Mouse (Mus musculus) adrenal gland, postnatal 4 days (tissue): Measurements from ENCODE around the gene Nos3. TPM values are rescaled to one million over a fixed set of nuclear protein-coding genes. Genes with fewer than 3 reads are reported as not detected.

ENCODE experiments used
- DNase-seq, 2 experiments: peaks; one replicate each; pipeline ENCODE4 v3.0.0; 2021 to 2022; ENCODE audit warnings: low spot score in 2 of 2, mixed read lengths in 2 of 2
- total RNA-seq, 2 experiments: library from RNA; stranded (reverse); gene quantifications; 2 replicates each; pipeline ENCODE4 v1.2.3; 2021

Nos3 gene
- total RNA-seq, 2 experiments from 2014 or later, result 11.5 to 12.3 TPM

DNA sequence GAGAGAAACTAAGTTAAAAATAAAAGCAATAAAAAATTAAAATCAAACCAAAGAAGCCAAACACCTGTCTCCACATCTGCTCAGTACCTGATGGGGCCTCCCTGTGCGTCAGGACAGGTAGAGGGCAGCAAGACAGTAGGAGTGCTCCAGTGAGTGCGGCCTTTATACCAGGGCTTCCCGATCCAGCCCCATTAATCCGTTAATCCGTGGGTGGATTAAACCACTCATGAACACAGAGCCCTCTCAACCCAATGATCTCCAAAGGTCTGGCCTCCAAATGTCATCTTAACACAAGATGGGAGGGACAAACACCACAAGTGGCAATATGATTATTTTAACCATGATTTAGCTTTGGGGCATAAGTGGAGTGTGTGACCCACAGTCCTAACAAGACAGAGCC is 9.2 kb downstream of the Nos3 start:
- DNase-seq, result no peak

DNA sequence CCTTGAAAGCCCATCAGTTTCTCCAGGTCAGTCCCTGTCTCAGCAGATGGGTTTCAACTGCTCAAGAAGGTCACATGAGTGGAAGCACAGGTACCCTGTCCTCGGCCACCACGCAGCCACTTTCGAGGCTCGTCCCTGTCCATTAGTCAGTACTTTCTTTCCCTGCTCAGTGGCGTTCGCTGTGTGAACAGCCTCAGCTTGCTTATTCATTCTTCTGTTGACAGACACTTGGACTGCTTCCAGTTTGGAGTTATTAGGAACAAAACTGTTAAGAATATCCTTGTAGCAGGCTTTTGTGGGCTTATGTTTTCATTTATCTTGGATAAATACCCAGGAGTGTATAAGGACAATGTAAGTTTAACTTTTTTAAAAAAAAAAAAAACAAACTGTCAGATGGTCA is 9.6 kb downstream of the Nos3 start:
- DNase-seq, result no peak

DNA sequence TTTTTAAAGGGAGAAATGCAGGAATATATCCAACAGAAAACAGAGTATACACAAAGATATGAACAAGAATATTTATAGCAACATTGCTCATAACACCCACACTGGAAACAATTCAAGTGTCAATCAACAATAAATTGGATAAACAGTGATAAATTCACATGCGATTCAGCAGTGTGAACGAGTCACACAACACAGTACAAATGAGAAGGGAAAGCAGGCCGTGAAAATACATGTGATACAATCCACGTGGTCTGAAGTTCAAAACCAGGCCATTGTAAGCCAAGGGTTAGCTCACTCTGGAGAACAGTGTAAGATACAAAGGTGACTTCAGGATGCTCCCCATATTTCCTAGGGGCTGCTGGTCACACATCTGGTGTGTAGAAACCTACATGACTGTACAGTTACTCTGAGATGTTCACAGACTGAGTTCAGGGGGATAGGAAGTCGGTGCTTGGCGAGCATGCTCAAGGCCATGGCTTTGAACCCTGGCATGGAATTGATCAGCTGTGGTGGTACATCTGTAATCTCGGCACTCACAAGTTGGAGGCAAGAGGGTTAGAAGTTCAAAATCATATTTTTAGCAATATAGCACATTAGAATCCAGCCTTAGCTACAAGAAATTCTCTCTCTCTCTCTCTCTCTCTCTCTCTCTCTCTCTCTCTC is 10.2 kb downstream of the Nos3 start:
- no peak for DNase-seq

DNA sequence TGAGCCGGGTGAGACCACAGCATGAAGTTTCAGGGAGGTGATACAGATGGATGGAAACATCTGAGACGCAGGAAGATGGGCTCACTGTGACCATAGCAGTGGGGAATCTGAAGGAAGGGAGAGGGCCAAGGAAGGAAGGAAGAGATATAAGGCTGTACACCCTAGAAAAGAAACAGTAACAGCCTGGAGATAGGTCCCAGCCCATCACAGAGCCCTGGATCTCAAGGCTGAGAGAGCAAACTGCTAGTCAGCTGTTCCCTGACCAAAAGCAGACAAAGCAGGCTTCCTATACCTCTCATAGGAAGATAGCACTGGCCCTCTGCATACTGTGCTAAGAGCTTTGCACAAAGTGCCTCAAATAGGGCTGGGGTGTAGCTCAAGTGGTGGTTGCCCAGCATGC is 14.1 kb downstream of the Nos3 start:
- DNase-seq, result no peak

DNA sequence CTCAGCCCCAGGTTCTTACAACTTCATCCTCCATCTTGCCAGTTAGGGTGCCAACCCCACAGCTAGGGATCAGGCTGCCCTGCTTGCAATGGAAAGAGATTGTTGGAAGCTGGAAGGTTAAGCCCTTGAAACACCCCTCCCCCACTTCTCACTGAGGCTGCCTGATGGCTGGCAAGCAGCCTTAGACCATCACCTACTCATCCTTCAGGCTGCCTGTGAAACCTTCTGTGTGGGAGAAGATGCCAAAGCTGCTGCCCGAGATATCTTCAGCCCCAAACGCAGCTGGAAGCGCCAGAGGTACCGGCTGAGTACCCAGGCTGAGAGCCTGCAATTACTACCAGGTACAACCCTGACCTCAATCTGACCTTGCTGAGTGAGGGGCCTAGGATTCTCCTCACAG is 14.9 kb downstream of the Nos3 start:
- no peak for DNase-seq

DNA sequence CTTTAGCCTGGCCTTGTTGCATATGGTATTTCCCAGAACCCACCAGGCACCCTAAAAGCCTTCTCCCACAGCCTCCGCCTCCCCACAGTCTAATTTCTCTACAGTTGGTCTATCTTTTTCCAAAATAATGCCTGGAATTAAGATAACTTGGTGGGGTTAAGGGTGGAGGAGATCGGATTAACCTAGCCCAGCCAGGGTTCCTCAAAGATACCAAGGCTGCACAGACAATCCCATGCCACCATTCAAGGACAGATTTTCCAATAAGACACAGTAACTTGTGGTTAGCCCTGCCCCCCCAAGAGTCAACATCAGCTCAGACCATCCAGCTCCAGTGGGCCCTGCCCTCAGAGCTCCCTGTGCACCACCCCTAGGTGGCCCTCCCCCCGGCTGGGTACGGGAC is 15.9 kb downstream of the Nos3 start:
- DNase-seq, result no peak

DNA sequence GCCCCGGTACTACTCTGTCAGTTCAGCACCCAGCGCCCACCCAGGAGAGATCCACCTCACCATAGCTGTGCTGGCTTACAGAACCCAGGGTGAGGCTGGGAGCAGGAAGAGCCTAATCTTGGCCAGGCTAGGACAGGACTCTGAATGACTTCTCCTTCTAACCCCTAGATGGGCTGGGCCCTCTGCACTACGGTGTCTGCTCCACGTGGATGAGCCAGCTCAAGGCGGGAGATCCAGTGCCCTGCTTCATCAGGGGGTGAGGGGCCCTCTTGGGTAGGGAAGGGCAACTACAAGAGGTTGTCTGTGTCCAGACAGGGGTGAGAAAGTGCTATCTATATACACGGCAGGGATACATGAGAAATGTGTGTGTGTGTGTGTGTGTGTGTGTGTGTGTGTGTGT is 16.9 kb downstream of the Nos3 start:
- DNase-seq, result no peak

DNA sequence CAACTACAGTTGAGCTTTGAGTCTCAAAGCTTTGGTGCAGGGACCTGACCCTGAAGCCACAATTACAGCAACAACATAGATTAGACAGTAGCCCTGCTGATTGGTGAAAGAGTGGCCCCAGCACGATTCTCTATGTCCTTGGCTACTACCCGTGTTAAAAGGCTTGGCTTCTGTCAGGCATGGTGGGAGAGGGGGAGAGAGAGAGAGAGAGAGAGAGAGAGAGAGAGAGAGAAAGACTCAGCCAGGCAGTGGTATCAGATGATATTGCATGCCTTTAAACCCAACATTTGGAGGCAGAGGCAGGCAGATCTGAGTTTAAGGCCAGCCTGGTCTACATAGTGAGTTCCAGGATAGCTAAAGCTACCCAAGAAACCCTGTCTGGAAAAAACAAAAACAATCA is 17.4 kb downstream of the Nos3 start:
- no peak for DNase-seq

DNA sequence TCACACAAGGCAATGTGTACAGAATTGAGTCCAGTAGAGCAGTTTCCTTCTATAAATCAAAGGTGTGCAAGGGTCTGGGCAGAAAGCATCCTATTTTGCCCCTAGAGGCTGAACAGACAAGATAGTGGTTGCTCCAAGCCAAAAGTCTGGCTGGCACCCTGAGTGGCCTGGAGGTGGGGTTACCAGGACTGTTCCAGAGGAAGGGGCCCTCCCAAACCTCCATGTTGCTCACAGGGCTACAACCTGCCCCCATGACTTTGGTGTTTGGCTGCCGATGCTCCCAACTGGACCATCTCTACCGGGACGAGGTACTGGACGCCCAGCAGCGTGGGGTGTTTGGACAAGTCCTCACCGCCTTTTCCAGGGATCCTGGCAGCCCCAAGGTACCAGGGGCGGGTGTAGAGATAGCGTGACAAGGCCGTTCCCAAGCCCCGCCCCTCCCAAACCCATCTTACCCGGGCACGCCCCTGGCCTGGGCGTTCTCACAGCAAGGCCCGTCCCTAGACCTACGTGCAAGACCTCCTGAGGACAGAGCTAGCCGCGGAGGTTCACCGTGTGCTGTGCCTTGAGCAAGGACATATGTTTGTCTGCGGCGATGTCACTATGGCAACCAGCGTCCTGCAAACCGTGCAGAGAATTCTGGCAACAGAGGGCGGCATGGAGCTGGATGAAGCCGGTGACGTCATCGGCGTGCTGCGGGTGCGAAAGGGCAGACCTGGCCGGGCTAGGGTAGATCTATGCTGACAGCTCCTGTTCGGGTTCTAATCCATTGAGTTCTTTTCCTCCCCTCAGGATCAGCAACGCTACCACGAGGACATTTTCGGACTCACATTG is 18.6 kb downstream of the Nos3 start:
- DNase-seq, result peak; percentile 79 to 82

DNA sequence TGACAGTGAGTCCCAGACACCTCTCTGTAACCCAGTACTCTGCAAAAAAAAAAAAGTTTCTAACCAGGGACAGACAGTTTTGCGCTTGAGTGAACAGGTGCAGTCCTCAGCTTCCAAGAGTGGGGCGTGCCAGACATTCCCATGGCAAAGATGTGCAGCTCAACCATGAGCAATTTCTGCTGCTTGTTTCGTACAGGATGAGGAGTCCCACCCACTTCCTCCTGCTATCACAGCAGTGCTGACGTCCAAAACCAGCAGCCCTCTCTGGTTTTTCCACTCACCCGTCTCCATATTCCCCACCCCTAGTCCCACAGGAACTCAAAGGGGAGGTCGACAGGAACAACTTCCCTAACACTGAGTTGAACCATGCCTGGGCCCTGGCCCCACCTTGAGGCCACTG is 19.8 kb downstream of the Nos3 start:
- no peak for DNase-seq

DNA sequence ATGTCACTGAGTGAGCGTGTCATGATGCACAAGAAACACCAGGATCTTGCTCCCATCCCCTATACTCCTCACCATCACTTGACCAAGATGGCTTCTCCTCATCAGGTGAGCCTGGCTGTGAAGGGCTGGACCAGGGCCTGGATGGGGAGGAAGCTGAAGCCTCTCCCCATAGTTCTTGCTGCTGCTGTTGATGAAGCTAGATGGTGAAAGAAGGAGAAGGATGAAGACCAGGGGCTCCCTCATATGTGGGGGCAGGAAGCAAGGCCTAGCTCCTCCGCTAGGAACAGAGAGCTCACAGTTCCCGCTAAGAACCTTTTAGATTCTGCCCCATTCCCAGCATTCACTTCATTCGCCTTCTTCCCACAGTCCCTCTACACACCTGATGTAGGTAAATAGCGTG is 20.8 kb downstream of the Nos3 start:
- no peak for DNase-seq

DNA sequence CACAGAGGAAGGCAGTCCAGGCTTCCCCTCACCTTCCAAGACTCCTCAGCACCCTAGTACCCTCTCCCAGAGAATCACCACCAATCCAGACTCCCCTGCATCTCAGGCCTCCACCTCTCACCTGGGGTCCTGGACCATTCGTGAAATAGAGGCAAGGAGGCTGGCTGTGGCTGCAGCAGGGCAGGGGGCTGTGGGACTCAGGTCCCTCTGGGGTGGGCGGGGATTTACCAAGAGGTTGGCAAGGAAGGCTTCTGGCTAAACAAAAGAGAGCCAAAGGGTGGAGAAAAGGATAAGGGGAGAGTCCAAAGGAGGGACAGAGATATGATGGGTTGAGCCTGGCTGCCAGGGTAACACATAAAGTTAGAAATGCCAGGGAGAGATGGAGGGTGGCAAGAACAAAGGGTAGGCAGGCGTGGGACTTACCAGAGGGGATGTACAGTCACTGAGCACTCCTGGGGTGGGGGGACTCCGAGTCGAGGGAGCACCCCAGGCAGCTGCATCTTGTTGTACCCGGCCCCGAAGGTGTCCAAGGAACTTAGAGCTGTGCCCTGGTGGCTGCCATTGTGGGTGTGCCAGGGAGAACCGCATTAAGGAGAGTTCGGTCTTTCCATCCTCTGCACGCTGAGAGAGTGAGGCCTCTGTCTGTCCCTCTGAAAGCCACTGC is 21.4 kb downstream of the Nos3 start:
- no peak for DNase-seq

DNA sequence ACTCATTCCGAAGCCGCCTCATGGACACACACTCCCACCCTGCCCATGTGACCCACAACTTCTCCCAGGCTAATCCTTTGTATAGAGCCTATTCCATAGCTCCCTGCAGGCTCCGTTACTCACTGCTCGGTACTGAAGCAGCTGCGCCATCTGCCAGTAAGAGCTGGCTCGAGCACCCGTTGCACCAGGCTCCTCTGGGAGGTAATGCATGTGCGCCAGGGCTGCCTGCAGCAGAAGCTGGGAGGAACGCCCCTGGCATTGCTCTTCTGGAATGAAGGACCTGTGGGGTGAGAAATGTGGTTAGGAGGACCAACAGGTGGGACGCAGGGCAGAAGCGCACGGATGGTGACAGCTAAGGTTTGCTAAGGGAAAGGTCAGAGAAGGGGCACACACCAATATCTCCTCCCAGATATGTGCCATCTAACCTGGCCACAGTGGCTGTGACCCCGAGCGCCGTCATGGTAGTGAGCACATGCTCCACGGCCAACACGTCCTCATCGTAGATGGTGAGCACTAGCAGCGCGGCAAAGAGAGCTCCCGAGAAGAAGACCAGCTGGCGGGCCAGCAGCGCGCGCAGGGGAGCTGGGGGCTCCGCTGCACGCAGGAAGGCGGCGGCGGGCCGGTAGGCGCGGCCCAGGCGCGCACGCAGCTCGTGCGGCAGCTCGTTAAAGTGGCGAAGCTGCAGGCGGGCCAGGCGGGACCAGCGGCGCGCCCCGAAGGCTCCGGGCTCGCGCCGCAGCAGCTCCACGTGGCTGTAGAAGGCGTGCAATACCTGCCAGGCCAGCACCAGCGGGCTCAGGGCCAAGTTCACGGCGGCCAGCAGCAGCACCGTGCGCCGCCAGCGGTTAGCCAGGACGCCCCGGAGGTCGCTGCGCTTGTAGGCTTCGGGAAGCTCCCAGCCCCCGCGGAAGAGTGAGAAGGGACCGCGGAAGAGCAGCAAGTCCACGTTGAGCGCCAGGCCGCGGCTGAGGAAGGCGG is 22.9 kb downstream of the Nos3 start:
- DNase-seq, result no peak

DNA sequence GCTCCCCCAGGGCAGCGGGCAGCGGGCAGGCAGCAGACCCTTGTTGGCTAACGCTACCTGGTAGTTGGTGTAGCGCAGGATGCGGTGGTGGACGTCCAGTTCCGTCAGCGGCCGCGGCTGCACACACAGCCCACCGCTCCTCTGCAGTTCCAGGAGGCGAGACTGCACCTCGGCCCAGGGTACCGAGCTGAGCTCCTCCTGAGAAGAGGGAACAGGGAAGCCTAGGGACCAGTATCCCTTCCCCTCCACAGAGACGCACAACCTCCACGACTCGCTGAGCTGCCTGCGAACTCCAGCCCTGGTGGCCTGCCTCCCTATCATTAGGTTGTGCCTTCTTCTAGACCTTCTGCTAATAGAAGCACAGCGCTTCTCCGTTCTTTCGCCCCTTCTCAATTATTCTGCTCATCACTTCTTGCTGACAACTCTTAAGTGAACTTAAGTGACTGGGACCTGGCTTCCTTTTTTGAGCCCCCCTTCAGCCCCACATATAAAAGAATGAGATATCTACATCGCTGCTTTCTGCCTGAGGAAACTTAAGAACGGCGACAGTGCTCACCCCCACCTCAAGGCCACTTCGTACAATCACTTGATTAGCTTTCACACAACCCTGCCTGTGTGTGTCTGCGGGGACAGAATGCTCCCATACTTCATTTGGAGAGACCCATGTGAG is 23.8 kb downstream of the Nos3 start:
- DNase-seq, result no peak

DNA sequence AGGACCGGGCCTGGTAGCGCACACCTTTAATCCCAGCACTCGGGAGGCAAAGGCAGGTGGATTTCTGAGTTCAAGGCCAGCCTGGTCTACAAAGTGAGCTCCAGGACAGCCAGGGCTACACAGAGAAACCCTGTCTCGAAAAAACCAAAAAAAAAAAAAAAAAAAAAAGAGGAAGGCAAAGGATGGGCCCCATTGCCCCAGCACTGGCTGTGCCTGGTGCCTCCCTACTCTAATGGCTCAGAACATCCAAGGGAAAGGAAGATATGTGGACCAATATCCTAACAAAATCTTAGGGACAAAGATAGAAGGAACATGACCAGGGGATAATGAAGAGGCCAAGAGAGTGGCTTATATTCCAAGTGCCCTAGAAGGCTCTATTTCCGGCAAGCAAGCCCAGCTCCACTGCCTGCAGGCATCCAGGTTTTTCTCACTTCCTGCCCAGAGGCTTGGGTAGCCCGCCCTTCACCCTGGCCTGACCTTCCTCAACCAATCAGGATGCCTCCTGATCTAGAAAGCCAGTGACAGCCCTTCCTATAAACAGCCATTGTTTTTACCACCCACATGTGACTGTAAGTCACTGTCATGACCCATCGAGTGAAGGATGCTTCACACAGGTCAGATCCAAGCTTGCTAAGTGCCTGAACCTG is 24.5 kb downstream of the Nos3 start:
- DNase-seq, result no peak

DNA sequence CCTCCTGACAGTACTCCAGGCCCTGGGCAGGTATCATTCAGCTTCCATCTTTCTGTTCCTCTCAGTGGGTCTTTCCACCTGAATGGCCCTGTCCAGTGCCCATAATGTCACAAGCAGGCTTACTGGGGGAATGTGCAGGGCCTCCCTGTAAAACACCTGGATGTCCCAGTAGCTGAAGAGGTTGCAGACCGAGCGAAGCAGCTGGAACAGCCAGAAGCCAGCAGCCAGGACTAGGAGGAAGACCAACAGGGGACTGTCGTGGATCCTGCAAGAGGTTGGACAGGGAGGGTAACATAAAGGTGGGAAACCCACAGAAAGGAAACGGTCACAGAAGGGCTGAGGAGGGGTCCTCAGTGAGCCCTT is 25.0 kb downstream of the Nos3 start:
- DNase-seq, result no peak

DNA sequence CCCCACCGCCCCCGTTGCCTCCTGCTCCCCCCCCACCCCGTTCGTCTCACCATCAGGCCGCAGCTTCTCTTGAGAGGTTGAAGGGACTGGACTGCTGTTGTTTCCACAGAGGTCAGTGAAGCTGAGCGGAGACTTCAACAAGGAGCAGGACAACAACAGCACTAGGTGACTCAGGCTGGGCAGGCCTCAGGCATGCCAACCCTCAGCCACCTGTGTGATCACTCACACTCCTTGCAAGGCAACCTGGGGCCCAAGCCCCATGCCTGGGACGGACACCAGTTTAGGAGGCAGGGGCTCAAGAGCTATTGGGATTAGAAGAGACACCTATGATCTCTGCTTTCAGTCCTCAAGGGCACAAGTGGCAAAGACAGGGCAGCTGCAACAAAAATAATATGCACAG is 27.3 kb downstream of the Nos3 start, which contains the start of gene Atg9b:
TSS of gene Atg9b (minus strand) at position 280 of the 400 bp plus-strand sequence.
- DNase-seq, result no peak

DNA sequence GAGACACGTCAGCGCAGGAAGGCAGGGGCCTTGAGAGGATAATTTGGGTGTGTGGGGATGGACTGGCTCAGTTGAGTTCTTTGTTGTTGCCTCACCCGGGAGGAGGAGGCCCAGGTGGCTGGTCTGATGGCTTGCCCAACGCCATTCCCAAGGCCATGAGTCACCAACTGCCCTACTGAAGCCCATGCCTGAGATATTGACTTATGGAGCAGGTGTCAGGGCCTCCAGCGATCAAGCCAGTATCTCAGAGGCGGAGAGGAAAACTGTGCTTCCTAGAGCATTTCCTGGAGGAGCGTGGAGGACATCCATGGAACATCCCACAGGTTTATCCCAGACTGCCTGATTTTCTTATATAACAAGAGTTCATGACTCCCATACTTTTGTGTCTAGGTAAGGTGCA is 28.1 kb downstream of the Nos3 start:
- DNase-seq, result no peak

DNA sequence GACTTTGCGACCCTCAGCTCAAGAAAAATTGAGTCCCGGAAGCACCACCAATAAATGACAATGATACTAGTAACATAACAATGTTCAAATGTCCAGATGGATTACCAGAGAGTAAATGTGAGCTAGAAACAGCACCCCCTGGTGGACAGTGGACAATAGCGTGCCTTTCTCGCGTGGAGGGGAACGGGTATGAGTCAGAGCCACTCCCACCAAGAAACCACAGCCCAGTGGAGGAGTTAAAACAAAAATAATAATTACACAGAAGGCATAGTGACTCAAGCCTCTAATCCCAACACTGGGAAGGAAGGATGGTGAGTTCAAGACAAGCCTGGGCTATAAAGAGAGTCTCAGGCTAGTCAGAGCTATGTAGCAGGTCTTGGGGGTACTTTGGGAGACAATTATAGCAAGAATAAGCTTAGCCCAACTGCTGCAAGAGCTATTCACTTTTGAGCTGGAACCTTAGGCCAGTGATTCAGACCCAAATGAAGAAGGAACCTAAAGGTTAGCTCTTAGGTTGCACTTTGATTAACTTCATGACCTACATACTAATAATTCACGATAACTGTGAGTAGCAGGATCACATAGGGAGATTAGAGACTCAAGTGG is 28.9 kb downstream of the Nos3 start, which contains the start of gene Abcb8:
TSS of gene Abcb8 (plus strand) at position 272 of the 606 bp plus-strand sequence.
- DNase-seq, result peak; percentile 50 to 76
